Mouse (Mus musculus) stomach, embryonic 16.5 days (tissue): Measurements from ENCODE around the gene Fam118b. TPM values are rescaled to one million over a fixed set of nuclear protein-coding genes. Genes with fewer than 3 reads are reported as not detected.

Experiments used
- ATAC-seq: fragments of 200-750 bp; cut with Nextera tagmentation; 2 replicates; pipeline ENCODE4 v1.8.0; 2017; ENCODE audit warnings: moderate number of reproducible peaks, moderate TSS enrichment; ENCODE audit not compliant: insufficient read depth, low FRiP score
- H3K27ac ChIP-seq: fragments of 300-500 bp; sonication (generic); 2 replicates; pipeline ENCODE4 v1.5.1; 2014; ENCODE audit warnings: low read length
- H3K27me3 ChIP-seq: fragments of 300-500 bp; sonication (generic); 2 replicates; pipeline ENCODE4 v1.6.1; 2014; ENCODE audit warnings: low read length, control low read depth, mixed read lengths; ENCODE audit not compliant: control insufficient read depth, insufficient read depth
- H3K36me3 ChIP-seq: fragments of 300-500 bp; sonication (generic); 2 replicates; pipeline ENCODE4 v1.6.1; 2014; ENCODE audit warnings: low read length; ENCODE audit not compliant: control insufficient read depth, insufficient read depth
- H3K4me1 ChIP-seq: fragments of 300-500 bp; sonication (generic); 2 replicates; pipeline ENCODE4 v1.6.1; 2014; ENCODE audit warnings: low read length, control low read depth, mixed read lengths; ENCODE audit not compliant: control insufficient read depth, insufficient read depth
- H3K4me2 ChIP-seq: fragments of 300-500 bp; sonication (generic); 2 replicates; pipeline ENCODE4 v1.6.1; 2014; ENCODE audit warnings: low read depth, low read length, mixed read lengths
- H3K4me3 ChIP-seq: fragments of 300-500 bp; sonication (generic); replicated peaks from 2 replicates; pipeline ENCODE4 v1.5.1; 2014; ENCODE audit warnings: mild to moderate bottlenecking, low read length
- H3K9ac ChIP-seq: fragments of 300-500 bp; sonication (generic); 2 replicates; pipeline ENCODE4 v1.6.1; 2014; ENCODE audit warnings: low read length
- H3K9me3 ChIP-seq: fragments of 300-500 bp; sonication (generic); replicated peaks from 2 replicates; pipeline ENCODE4 v1.6.1; 2016; ENCODE audit warnings: low read length, control low read depth; ENCODE audit not compliant: control insufficient read depth
- WGBS: fragments of 180-500 bp; shearing (Covaris S2); extraction: QIAGEN DNeasy Blood & Tissue Kit; methylation state at CpG from one replicate; pipeline ENCODE4 v1.1.7; 2014; 5-methylcytosine and 5-hydroxymethylcytosine counted together
- polyA plus RNA-seq: library from polyadenylated mRNA; unstranded; fragments of >200 nt; fragmentation: Nextera tagmentation; extraction: Ambion mirVana; gene quantifications from 2 replicates; pipeline ENCODE4 v1.2.1, GENCODE M21; 2015

Fam118b gene
- 32.5 and 34.1 TPM in 2 replicates for polyA plus RNA-seq

DNA sequence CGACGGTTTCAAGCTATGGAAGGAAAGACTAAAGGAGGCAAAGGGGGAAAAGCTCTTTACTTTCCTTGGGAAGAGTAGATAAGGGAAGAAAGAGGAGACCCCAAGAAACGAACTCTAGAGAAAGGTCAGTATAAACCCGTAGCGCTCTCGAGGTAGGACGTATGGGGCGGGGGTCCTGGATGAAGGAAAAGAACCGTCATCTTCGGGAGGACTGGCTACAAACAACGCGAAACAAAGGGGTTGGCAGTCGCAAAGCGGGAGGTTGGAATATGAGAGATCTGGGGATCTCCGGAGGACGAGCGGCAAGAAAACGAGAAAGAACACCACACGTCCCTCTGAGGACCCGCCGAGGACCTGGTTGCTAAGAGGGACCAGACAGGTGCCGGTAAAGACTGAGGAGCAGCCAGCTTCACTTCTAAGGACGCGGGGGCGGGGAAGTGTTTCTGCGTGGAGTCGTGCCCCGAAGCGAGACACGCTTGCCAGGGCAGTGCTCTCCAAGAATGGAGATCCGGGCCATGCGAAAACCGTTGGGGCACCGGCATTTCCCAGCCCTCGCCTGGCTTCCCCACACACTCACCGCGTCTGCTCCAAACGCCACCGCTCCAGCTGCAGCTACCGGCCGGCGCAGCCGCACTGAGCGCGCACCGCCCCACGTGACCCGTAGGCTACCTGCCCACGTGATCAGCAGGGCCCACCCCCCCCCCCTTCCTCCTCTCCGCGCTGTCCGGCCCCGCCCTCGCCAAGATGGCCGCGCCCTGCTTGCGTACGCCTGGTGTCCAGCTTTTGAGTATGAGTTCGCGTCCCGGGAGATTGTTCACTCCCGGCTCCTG is at the start of gene Fam118b, which contains the start of gene Rpusd4:
Gene Fam118b (minus strand): TSS at position 660 of the 830 bp plus-strand sequence.
Gene Rpusd4 (plus strand): TSS at position 720 of the 830 bp plus-strand sequence.
- peak within 1 kb of the TSS; percentile 86 for H3K9ac ChIP-seq
- peak within 1 kb of the TSS; percentile 67 for H3K4me3 ChIP-seq
- no peaks in the 10 kb centered on the region for H3K9me3 ChIP-seq
- peaks cover 15% of the 10 kb centered on the region for H3K4me1 ChIP-seq
- H3K36me3 ChIP-seq: peaks cover 6% of the 10 kb centered on the region; the same call in 1 of the 2 replicates
- ATAC-seq: peak; percentile 97
- WGBS: 0% methylated on average over 62 of the region's 62 CpGs
- no peaks in the 10 kb centered on the region for H3K27me3 ChIP-seq
- H3K4me2 ChIP-seq: peak within 1 kb of the TSS; percentile 81
- H3K27ac ChIP-seq: peak within 1 kb of the TSS; percentile 67; the same call in 1 of the 2 replicates

DNA sequence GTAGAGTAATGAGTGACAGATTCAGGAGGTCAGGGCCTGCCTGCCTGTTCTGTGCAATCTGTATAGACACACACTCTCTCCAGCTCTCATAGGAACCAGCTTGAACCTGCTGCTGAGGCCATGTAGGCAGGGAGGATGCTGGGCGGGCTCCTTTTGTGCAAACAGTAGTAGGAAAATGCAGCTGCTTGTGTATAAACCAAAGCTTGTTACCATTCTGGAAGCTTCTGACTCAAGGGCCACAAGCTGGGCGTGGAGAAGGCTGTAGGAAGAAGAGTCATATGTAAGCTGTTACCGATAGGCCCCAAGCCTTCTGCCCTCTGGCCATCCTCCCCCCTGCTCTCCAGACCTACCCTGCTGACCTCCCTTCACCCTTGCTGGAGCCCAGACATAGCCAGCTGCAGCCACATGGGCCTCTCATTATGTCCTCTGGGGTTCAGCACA is 49.2 kb upstream of the Fam118b start:
- Histone ChIP-seq H3K4me1 (peaks cover 33% of the 10 kb centered on the region; the same call in 1 of the 2 replicates), H3K4me2 (no peak overlapping the region), H3K9ac (no peak overlapping the region), H3K36me3 (no peaks in the 10 kb centered on the region), H3K27ac (peak overlapping the region; percentile 15), H3K27me3 (no peaks in the 10 kb centered on the region), H3K4me3 (no peak overlapping the region), H3K9me3 (no peaks in the 10 kb centered on the region)
- peak; percentile 34; the same call in 1 of the 2 replicates for ATAC-seq
- WGBS: 51% methylated on average over 3 of the region's 3 CpGs

DNA sequence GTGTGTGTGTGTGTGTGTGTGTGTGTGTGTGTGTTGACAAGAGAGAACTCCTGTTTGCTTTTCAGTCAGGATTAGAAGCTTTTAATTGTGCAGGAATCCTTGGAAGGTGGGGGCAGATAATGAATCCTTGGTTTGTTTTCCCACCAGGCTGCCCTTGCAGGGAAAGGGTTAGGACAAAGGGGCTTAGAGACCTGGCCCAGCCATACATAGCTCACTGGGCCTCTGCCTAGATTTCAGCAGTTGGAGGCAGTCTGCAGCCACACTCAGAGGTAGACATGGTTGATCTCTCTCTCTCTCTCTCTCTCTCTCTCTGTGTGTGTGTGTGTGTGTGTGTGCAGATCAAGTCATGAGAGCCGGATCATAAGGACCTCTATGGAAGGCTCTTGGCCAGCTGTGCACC is 46.6 kb upstream of the Fam118b start:
- Histone ChIP-seq H3K9ac (no peak overlapping the region), H3K27me3 (no peaks in the 10 kb centered on the region), H3K27ac (no peak overlapping the region), H3K4me1 (peaks cover 33% of the 10 kb centered on the region; the same call in 1 of the 2 replicates), H3K36me3 (no peaks in the 10 kb centered on the region), H3K4me3 (no peak overlapping the region), H3K9me3 (no peaks in the 10 kb centered on the region), H3K4me2 (no peak overlapping the region)
- WGBS: 55% methylated on average over 1 of the region's 1 CpGs
- ATAC-seq: no peak

DNA sequence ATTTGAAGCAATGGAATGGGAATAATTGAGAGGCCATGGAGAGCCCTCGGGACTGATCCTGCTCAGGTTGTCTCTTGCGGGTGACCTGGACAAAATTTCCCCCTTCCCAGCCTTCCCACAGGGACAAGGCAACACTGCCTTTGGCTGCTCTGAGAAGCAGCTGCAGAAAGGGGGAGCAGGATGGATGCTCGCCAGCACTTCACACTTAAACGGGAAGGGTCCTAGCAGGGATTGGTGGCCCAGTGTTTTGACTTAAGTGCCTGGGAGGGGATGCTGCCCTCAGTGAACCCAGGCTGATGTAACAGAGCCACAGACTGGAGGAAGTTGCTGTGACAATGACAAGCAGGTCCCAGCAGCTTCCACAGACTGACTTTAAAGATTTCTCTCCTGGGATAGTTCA is 46.0 kb upstream of the Fam118b start:
- Histone ChIP-seq H3K4me2 (no peak overlapping the region), H3K27me3 (no peaks in the 10 kb centered on the region), H3K4me3 (no peak overlapping the region), H3K4me1 (0 out of 2 replicates have a peak, but pooled peaks cover 29% of the 10 kb centered on the region), H3K36me3 (no peaks in the 10 kb centered on the region), H3K27ac (0 out of 2 replicates have a peak overlapping the region, but pooled peaks have one; percentile 11), H3K9ac (no peak overlapping the region), H3K9me3 (no peaks in the 10 kb centered on the region)
- WGBS: 26% methylated on average over 4 of the region's 4 CpGs
- ATAC-seq: no peak

DNA sequence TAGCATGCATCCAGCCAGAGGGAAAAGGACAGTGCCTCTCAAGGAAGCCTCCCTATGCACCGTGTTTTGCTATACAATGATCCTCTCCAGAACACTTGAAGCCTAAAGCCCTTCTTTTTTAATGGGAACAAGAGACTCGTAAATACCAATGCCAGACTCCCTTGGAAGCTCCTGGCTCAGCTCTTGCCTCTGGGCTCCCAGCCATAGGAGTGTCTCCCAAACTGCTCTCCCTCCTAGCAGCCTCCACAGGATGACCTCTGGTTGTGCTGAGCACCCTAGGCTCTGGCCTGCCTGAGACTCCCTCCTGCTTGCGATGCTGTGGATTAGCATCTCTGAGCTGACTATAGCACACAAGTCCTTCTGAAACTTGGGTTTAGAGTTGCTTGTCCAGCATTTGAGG is 44.9 kb upstream of the Fam118b start:
- H3K4me2 ChIP-seq: no peak overlapping the region
- H3K9me3 ChIP-seq: no peaks in the 10 kb centered on the region
- no peaks in the 10 kb centered on the region for H3K27me3 ChIP-seq
- 51% methylated on average over 3 of the region's 3 CpGs for WGBS
- peak overlapping the region; percentile 7; the same call in 1 of the 2 replicates for H3K27ac ChIP-seq
- ATAC-seq: peak; percentile 65; the same call in 1 of the 2 replicates
- H3K4me3 ChIP-seq: no peak overlapping the region
- 0 out of 2 replicates have a peak, but pooled peaks cover 23% of the 10 kb centered on the region for H3K4me1 ChIP-seq
- no peaks in the 10 kb centered on the region for H3K36me3 ChIP-seq
- no peak overlapping the region for H3K9ac ChIP-seq

DNA sequence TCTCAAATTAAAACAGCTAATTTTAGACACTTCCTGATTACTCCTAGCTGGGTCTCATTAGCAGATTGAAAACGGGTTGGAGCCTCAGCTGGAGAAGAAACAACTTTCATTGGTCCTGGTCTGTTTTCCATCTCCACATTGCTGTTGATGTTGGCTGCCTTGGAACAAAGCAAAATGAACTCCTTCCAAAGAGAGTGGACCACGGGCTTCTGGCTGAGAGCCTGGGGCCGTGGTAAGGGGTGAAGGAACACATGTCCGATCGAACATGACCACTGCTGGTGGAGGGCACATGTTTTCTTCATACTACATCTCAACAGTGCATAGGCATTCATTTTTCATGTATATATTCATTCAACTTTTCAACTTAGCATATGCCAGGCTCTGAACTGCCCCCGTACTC is 42.8 kb upstream of the Fam118b start:
- Histone ChIP-seq H3K27me3 (no peaks in the 10 kb centered on the region), H3K36me3 (no peaks in the 10 kb centered on the region), H3K4me1 (0 out of 2 replicates have a peak, but pooled peaks cover 10% of the 10 kb centered on the region), H3K9ac (no peak overlapping the region), H3K4me3 (no peak overlapping the region), H3K27ac (no peak overlapping the region), H3K9me3 (no peaks in the 10 kb centered on the region), H3K4me2 (no peak overlapping the region)
- 72% methylated on average over 6 of the region's 6 CpGs for whole genome bisulfite sequencing
- ATAC-seq: no peak

DNA sequence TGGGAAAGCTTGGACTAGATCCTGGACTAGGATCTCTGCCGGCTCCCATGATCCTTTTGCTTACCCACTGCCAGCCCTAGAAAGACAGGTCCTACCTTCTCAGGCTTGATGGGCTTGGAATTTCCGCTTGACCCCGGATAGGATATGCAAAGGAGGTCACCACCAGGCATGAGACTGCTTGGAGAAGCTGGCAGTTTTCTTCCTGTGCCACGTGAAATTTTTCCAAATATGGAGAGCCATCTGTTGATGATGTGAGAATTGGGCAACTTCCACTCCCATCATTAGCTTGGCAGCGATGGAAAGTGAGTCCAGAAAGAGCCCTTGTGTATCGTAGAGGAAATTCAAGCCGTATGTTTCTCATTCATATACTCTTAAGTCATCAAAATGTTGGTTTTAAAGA is 39.9 kb upstream of the Fam118b start:
- Histone ChIP-seq H3K4me3 (no peak overlapping the region), H3K4me1 (no peaks in the 10 kb centered on the region), H3K27ac (no peak overlapping the region), H3K9ac (no peak overlapping the region), H3K36me3 (no peaks in the 10 kb centered on the region), H3K27me3 (no peaks in the 10 kb centered on the region), H3K4me2 (no peak overlapping the region), H3K9me3 (no peaks in the 10 kb centered on the region)
- ATAC-seq: no peak
- 72% methylated on average over 7 of the region's 7 CpGs for WGBS

DNA sequence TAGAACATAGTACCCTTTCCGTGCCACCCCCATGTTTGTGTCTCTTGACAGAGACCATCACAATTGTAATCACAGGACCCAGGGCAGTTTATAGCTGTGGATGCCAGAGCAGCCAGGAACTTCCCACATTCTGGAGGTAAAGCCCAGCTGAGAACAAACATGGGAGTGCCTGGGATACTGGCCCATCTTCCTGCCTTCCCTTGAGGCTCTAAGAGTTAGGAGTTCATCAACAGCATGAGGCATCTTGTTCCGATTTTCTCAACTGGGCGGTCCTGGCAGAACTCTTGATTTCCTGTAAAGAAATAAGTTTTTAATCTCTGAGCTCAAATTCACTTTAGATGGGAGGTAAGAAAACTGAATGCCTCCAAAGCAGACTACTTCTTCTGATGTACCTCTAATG is 34.6 kb upstream of the Fam118b start:
- Histone ChIP-seq H3K9me3 (no peaks in the 10 kb centered on the region), H3K4me2 (no peak overlapping the region), H3K4me3 (no peak overlapping the region), H3K36me3 (no peaks in the 10 kb centered on the region), H3K9ac (no peak overlapping the region), H3K27ac (no peak overlapping the region), H3K4me1 (no peaks in the 10 kb centered on the region), H3K27me3 (no peaks in the 10 kb centered on the region)
- ATAC-seq: no peak
- WGBS: 84% methylated on average over 3 of the region's 3 CpGs

DNA sequence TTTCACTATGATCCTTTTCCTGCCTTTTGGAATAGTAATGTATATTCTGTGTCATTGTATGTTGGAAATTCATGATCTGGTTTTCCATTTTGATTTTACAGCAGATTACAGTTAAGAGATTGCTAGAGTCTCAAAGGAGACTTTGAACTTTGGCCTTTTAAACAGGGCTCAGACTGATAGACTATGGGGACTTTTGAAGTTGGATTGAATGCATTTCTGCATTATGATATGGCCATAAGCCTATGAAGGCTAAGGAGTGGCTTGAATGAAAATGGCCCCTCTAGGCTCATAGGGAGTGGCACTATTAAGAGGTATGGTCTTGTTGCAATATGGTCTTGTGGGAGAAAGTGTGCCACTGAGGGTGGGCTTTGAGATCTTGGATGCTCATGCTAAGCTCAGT is 30.2 kb upstream of the Fam118b start:
- Histone ChIP-seq H3K9ac (no peak overlapping the region), H3K27me3 (no peaks in the 10 kb centered on the region)
- ATAC-seq: no peak

More for the DNA sequence above, 30.2 kb upstream of the Fam118b start:
- no peak overlapping the region for H3K4me2 ChIP-seq
- H3K36me3 ChIP-seq: no peaks in the 10 kb centered on the region
- no peaks in the 10 kb centered on the region for H3K4me1 ChIP-seq
- no peak overlapping the region for H3K4me3 ChIP-seq
- H3K27ac ChIP-seq: no peak overlapping the region
- H3K9me3 ChIP-seq: no peaks in the 10 kb centered on the region
